Mouse (Mus musculus): ENCODE data around the gene Ifitm5.

GRCm38 (mm10) chr7:140942811-140943210, 7.3 kb downstream of the Ifitm5 start:
- TF ChIP-seq GATA1 (IDR thresholded peaks at IDR 0.05; ENCODE audit: borderline replicate concordance, low read length) (no peak), FLI1 (IDR thresholded peaks at IDR 0.05; ENCODE audit: low read length) (no peak)

All from megakaryocyte, embryonic 14.5 days (primary cell).